Mouse (Mus musculus) MEL (cell line): ENCODE results near the gene Alg12. TPM values are rescaled to one million over a fixed set of nuclear protein-coding genes. Genes with fewer than 3 reads are reported as not detected.
"Not testable (repeated sequence)": the region's sequence is repeated elsewhere in the genome, so short reads cannot be mapped to it uniquely, and the experiment has no call there.

ENCODE experiments used
- DNase-seq: peaks from one replicate; pipeline ENCODE4 v3.0.0; 2011; ENCODE audit warnings: low read depth, low spot score
- H3K27ac ChIP-seq: 2 replicates; pipeline ENCODE4 v1.5.1; 2012; ENCODE audit warnings: low read depth, mild to moderate bottlenecking, control low read depth, low read length, moderate library complexity; ENCODE audit not compliant: control insufficient read depth
- H3K27me3 ChIP-seq, 2 experiments: fragments of 150-350 bp in 1 of 2; sonication (generic) in 1 of 2; 2 replicates each; pipeline ENCODE4 v1.6.1; 2012; ENCODE audit warnings: low read length in 2 of 2, mild to moderate bottlenecking in 2 of 2, improper control_type of control experiment in 1 of 2, moderate library complexity in 1 of 2; ENCODE audit not compliant: insufficient read depth in 2 of 2, control insufficient read depth in 1 of 2
- H3K36me3 ChIP-seq, 2 experiments: 2 replicates each; pipeline ENCODE4 v1.6.1; 2012 to 2014; ENCODE audit warnings: low read length in 2 of 2, improper control_type of control experiment in 1 of 2, inconsistent platforms in 1 of 2, mild to moderate bottlenecking in 1 of 2; ENCODE audit not compliant: insufficient read depth in 2 of 2, control insufficient read depth in 1 of 2
- H3K4me1 ChIP-seq, 2 experiments: fragments of 150-350 bp in 1 of 2; sonication (generic) in 1 of 2; 2 replicates each; pipeline ENCODE4 v1.6.1; 2012; ENCODE audit warnings: low read length in 2 of 2, improper control_type of control experiment in 1 of 2, mild to moderate bottlenecking in 1 of 2; ENCODE audit not compliant: insufficient read depth in 2 of 2, control insufficient read depth in 1 of 2
- H3K4me3 ChIP-seq, 2 experiments: fragments of 150-350 bp in 1 of 2; sonication (generic) in 1 of 2; 2 replicates each; pipeline ENCODE4 v1.5.1; 2012; ENCODE audit warnings: low read depth in 2 of 2, low read length in 2 of 2, mild to moderate bottlenecking in 2 of 2, moderate library complexity in 2 of 2, control low read depth in 1 of 2, improper control_type of control experiment in 1 of 2; ENCODE audit not compliant: control insufficient read depth in 1 of 2, insufficient read depth in 1 of 2
- H3K79me2 ChIP-seq: 2 replicates; pipeline ENCODE4 v1.6.1; 2012; ENCODE audit warnings: mild to moderate bottlenecking, low read length, moderate library complexity; ENCODE audit not compliant: control insufficient read depth, poor library complexity, insufficient read depth
- H3K9ac ChIP-seq: 2 replicates; pipeline ENCODE4 v1.6.1; 2012; ENCODE audit warnings: low read depth, mild to moderate bottlenecking, control low read depth, low read length, moderate library complexity; ENCODE audit not compliant: control insufficient read depth, poor library complexity, severe bottlenecking
- H3K9me3 ChIP-seq: fragments of 150-350 bp; sonication (generic); replicated peaks from 2 replicates; pipeline ENCODE4 v1.6.1; 2012; ENCODE audit warnings: mild to moderate bottlenecking, low read length, improper control_type of control experiment, moderate library complexity; ENCODE audit not compliant: insufficient read depth
- CTCF ChIP-seq, 3 experiments: IDR thresholded peaks in 2 of 3; conservative IDR thresholded peaks in 1 of 3; 2 replicates each; pipeline ENCODE4 v1.5.1; 2011 to 2012; ENCODE audit warnings: low read length in 3 of 3, low read depth in 2 of 3, mild to moderate bottlenecking in 2 of 3, improper control_type of control experiment in 1 of 3, inconsistent platforms in 1 of 3, mixed read lengths in 1 of 3, moderate library complexity in 1 of 3; ENCODE audit not compliant: control insufficient read depth in 1 of 3, insufficient read depth in 1 of 3, poor library complexity in 1 of 3, severe bottlenecking in 1 of 3
- JUND ChIP-seq: IDR thresholded peaks from 2 replicates; pipeline ENCODE4 v1.6.1; 2011; ENCODE audit warnings: low read depth, mild to moderate bottlenecking, improper control_type of control experiment, low read length
- KAT2A ChIP-seq: conservative IDR thresholded peaks from 2 replicates; pipeline ENCODE4 v1.6.1; 2012; ENCODE audit warnings: low read depth, low read length, improper control_type of control experiment, inconsistent platforms
- MAFK ChIP-seq: IDR thresholded peaks from 2 replicates; pipeline ENCODE4 v1.6.1; 2011; ENCODE audit warnings: low read depth, mild to moderate bottlenecking, low read length, improper control_type of control experiment, borderline replicate concordance
- MYC ChIP-seq: IDR thresholded peaks from 2 replicates; pipeline ENCODE4 v1.6.1; 2011; ENCODE audit warnings: low read depth, mild to moderate bottlenecking, low read length, improper control_type of control experiment, moderate library complexity
- RCOR1 ChIP-seq: IDR thresholded peaks from 2 replicates; pipeline ENCODE4 v1.6.1; 2012; ENCODE audit warnings: low read depth, mild to moderate bottlenecking, inconsistent platforms, low read length, improper control_type of control experiment
- SMC3 ChIP-seq: IDR thresholded peaks from 2 replicates; pipeline ENCODE4 v1.6.1; 2011; ENCODE audit warnings: low read depth, low read length, improper control_type of control experiment
- USF1 ChIP-seq: IDR thresholded peaks from 2 replicates; pipeline ENCODE4 v1.6.1; 2014; ENCODE audit warnings: low read depth, mild to moderate bottlenecking, inconsistent platforms, low read length, improper control_type of control experiment, moderate library complexity
- ZNF384 ChIP-seq: IDR thresholded peaks from 2 replicates; pipeline ENCODE4 v1.6.1; 2012; ENCODE audit warnings: low read depth, mild to moderate bottlenecking, inconsistent platforms, low read length, improper control_type of control experiment
- polyA plus RNA-seq, 2 experiments: library from polyadenylated mRNA; stranded (reverse) in 1 of 2; unstranded in 1 of 2; fragments of >175 nt in 1 of 2; fragments of >200 nt in 1 of 2; gene quantifications; 2 replicates each; pipeline versions ENCODE4 v1.2.1 to v1.2.4; 2012; ENCODE audit warnings: low replicate concordance in 2 of 2, low read depth in 1 of 2; ENCODE audit not compliant: insufficient read length in 2 of 2, insufficient read depth in 1 of 2, missing spikeins in 1 of 2
- total RNA-seq: library from RNA; depleted of rRNA; stranded (reverse); fragments of 300-350 nt; gene quantifications from 2 replicates; pipeline ENCODE4 v1.2.3, GENCODE M21; 2012

Gene Alg12
- total and polyA plus RNA-seq, 3 experiments = 13.7 to 18.6 TPM; not detected in 1

- not testable (repeated sequence) for H3K9ac ChIP-seq, H3K27ac ChIP-seq, H3K36me3 ChIP-seq, H3K4me1 ChIP-seq, H3K27me3 ChIP-seq, H3K4me3 ChIP-seq, DNase-seq, H3K9me3 ChIP-seq, H3K79me2 ChIP-seq
Observed at GRCm38 (mm10) chr15:88794729-88795128, 24.4 kb downstream of the Alg12 start.

GRCm38 (mm10) chr15:88792140-88792850 lies 26.8 kb downstream of the Alg12 start:
- DNase-seq = no peak
- no peak overlapping the region for H3K27ac ChIP-seq
- H3K4me3 ChIP-seq = no peak overlapping the region
- peaks cover 0 to 5% of the 10 kb centered on the region in 2 experiments; a peak in 1 of 4 replicates for H3K4me1 ChIP-seq
- H3K9ac ChIP-seq = no peak overlapping the region
- no peaks in the 10 kb centered on the region for H3K79me2 ChIP-seq
- no peaks in the 10 kb centered on the region for H3K36me3 ChIP-seq
- TF ChIP-seq MAFK (no peak), JUND (no peak)
- no peaks in the 10 kb centered on the region for H3K9me3 ChIP-seq
- 0 out of 4 replicates have a peak, but pooled peaks cover 0 to 2% of the 10 kb centered on the region in 2 experiments for H3K27me3 ChIP-seq

GRCm38 (mm10) chr15:88774630-88775029 lies 44.5 kb downstream of the Alg12 start:
- H3K9me3 ChIP-seq, H3K27ac ChIP-seq, H3K27me3 ChIP-seq, H3K9ac ChIP-seq, H3K4me3 ChIP-seq, H3K4me1 ChIP-seq, DNase-seq, H3K79me2 ChIP-seq: not testable (repeated sequence)
- H3K36me3 ChIP-seq = peaks cover 0 to 19% of the 10 kb centered on the region in 2 experiments; a peak in 3 of 4 replicates
- TF ChIP-seq CTCF (IDR thresholded peaks at IDR 0.05 in 2 of 3, conservative IDR thresholded peaks at IDR 0.05 in 1 of 3; ENCODE audit: control insufficient read depth in 1 of 3, insufficient read depth in 1 of 3, low read depth in 2 of 3, low read length in 3 of 3, poor library complexity in 1 of 3, severe bottlenecking in 1 of 3) (peak in 2 of 3 experiments; percentile 16 to 34; a peak in 3 of 6 replicates), MYC (peak; percentile 58; the same call in 1 of the 2 replicates), ZNF384 (peak; percentile 84), SMC3 (0 out of 2 replicates have a peak, but pooled peaks have one; percentile 4)

GRCm38 (mm10) chr15:88768537-88768936 lies 50.6 kb downstream of the Alg12 start:
- peaks cover 0 to 18% of the 10 kb centered on the region in 2 experiments for H3K36me3 ChIP-seq
- no peak overlapping the region for H3K4me3 ChIP-seq
- no peaks in the 10 kb centered on the region for H3K4me1 ChIP-seq
- H3K27me3 ChIP-seq = no peaks in the 10 kb centered on the region
- H3K79me2 ChIP-seq = peaks cover 4% of the 10 kb centered on the region; the same call in 1 of the 2 replicates
- no peak overlapping the region for H3K9ac ChIP-seq
- TF ChIP-seq KAT2A = no peak
- no peak for TF ChIP-seq JUND
- no peak for TF ChIP-seq RCOR1
- TF ChIP-seq USF1 = no peak
- TF ChIP-seq MAFK = no peak
- no peak overlapping the region for H3K27ac ChIP-seq
- DNase-seq = no peak
- no peaks in the 10 kb centered on the region for H3K9me3 ChIP-seq
